Mouse (Mus musculus) embryonic facial prominence, embryonic 12.5 days (tissue): ENCODE measurements around the gene B4galt7. TPM values are rescaled to one million over a fixed set of nuclear protein-coding genes. Genes with fewer than 3 reads are reported as not detected.
"Not testable (repeated sequence)": the region's sequence is repeated elsewhere in the genome, so short reads cannot be mapped to it uniquely, and the experiment has no call there.

Experiments
- ATAC-seq: fragments of 200-750 bp; cut with Nextera tagmentation; 2 replicates; pipeline ENCODE4 v1.8.0; 2017; ENCODE audit not compliant: insufficient number of reproducible peaks, insufficient read depth, low FRiP score, low TSS enrichment
- H3K27ac ChIP-seq: fragments of 300-500 bp; sonication (generic); 2 replicates; pipeline ENCODE4 v1.5.1; 2016; ENCODE audit warnings: mild to moderate bottlenecking
- H3K27me3 ChIP-seq: fragments of 300-500 bp; sonication (generic); 2 replicates; pipeline ENCODE4 v1.6.1; 2016; ENCODE audit warnings: mild to moderate bottlenecking, moderate library complexity
- H3K36me3 ChIP-seq: fragments of 300-500 bp; sonication (generic); 2 replicates; pipeline ENCODE4 v1.6.1; 2016; ENCODE audit warnings: mild to moderate bottlenecking
- H3K4me1 ChIP-seq: fragments of 300-500 bp; sonication (generic); 2 replicates; pipeline ENCODE4 v1.6.1; 2016
- H3K4me2 ChIP-seq: fragments of 300-500 bp; sonication (generic); replicated peaks from 2 replicates; pipeline ENCODE4 v1.6.1; 2016; ENCODE audit warnings: mild to moderate bottlenecking, moderate library complexity
- H3K4me3 ChIP-seq: fragments of 300-500 bp; sonication (generic); 2 replicates; pipeline ENCODE4 v1.5.1; 2016; ENCODE audit warnings: mild to moderate bottlenecking
- H3K9ac ChIP-seq: fragments of 300-500 bp; sonication (generic); 2 replicates; pipeline ENCODE4 v1.6.1; 2016; ENCODE audit warnings: mild to moderate bottlenecking, moderate library complexity
- H3K9me3 ChIP-seq: fragments of 300-500 bp; sonication (generic); 2 replicates; pipeline ENCODE4 v1.6.1; 2016; ENCODE audit warnings: mild to moderate bottlenecking, moderate library complexity
- WGBS: fragments of 180-500 bp; shearing (Covaris S2); methylation state at CpG from one replicate; pipeline ENCODE4 v1.1.7; 2016; 5-methylcytosine and 5-hydroxymethylcytosine counted together
- polyA plus RNA-seq: library from polyadenylated mRNA; unstranded; fragments of >200 nt; fragmentation: Nextera tagmentation; extraction: Ambion mirVana; gene quantifications from 2 replicates; pipeline ENCODE4 v1.2.1, GENCODE M21; 2016

The B4galt7 gene
- polyA plus RNA-seq, 1 experiment from 2014 or later: 35.3 TPM

DNA sequence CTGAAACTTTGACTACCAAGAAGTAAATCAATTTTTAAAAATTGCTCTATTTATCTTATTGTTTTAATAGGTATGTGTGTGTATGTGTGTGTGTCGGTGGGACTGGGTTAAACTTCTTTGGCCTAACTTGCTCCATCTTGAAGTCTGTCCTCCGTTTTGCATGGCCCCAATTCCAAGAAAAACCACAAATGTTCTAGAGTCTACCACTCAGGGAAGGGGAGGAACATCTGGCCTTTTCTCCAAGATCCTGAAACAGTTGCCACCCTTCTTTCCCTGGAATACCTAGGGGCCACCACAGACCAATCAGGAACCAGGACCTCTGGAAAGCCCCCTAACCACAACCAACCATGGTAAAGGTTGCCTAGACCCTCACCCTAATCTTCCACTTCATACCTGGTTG lies 27.7 kb upstream of the B4galt7 start:
- H3K4me3 ChIP-seq: no peak overlapping the region
- no peaks in the 10 kb centered on the region for H3K27me3 ChIP-seq
- no peak for ATAC-seq
- peaks cover 16% of the 10 kb centered on the region for H3K4me1 ChIP-seq
- 0 out of 2 replicates have a peak, but pooled peaks cover 7% of the 10 kb centered on the region for H3K36me3 ChIP-seq
- 74% methylated on average over 2 of the region's 2 CpGs for WGBS
- H3K27ac ChIP-seq: no peak overlapping the region
- H3K9me3 ChIP-seq: no peaks in the 10 kb centered on the region
- H3K4me2 ChIP-seq: peak overlapping the region; percentile 7; the same call in 1 of the 2 replicates
- H3K9ac ChIP-seq: no peak overlapping the region

DNA sequence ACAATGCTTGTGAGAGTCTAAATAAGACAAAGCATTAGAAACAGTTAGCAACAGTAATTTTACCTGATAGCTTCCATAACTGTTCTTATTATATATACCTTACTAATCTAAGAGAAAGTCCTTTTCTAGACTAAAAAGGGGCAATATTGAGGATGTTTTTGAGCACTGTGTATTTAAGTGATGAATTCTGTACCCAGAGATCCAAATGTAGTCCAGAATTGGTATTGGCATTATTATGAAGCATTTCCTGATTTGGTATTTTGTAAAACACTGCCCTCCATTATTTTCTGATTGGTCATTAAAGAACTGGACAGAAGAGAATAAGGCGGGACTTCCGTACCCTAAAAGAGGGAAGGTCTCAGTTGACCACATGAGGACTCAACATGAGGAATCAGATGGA lies 26.3 kb upstream of the B4galt7 start, which contains the start of gene Tmed9:
TSS of gene Tmed9 (plus strand) at position 301 of the 400 bp plus-strand sequence.
- no peak for ATAC-seq

DNA sequence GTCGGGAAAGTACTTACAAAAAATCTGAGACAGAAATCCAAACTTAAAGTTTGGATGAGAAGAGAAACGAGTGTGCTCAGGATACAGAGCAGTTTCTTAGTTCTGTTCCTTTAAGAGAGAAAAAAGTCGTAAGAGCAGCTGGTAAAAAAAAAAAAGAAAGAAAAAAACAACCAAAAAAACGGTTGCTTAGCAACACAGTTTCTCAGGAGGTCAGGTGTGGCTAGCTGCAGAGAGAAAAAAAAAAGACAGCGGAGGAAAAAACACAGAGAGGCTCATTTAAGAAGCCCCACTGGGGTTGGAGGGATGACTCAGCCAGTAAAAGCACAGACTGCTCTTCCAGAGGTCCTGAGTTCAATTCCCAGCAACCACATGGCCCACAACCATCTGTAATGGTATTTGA lies 25.4 kb upstream of the B4galt7 start:
- Histone ChIP-seq H3K27me3 (no peaks in the 10 kb centered on the region), H3K4me2 (no peak overlapping the region), H3K27ac (no peak overlapping the region), H3K9ac (no peak overlapping the region), H3K36me3 (no peaks in the 10 kb centered on the region), H3K4me3 (no peak overlapping the region), H3K4me1 (peaks cover 12% of the 10 kb centered on the region), H3K9me3 (no peaks in the 10 kb centered on the region)
- no peak for ATAC-seq
- 72% methylated on average over 5 of the region's 5 CpGs for WGBS

More for the DNA sequence above, 26.3 kb upstream of the B4galt7 start, which contains the start of gene Tmed9:
- no peaks in the 10 kb centered on the region for H3K9me3 ChIP-seq
- no peaks in the 10 kb centered on the region for H3K36me3 ChIP-seq
- H3K4me2 ChIP-seq: no peak within 1 kb of the TSS
- H3K27me3 ChIP-seq: no peaks in the 10 kb centered on the region
- H3K27ac ChIP-seq: no peak within 1 kb of the TSS
- no peak within 1 kb of the TSS for H3K4me3 ChIP-seq
- H3K4me1 ChIP-seq: peaks cover 16% of the 10 kb centered on the region
- 96% methylated on average over 2 of the region's 2 CpGs for WGBS
- no peak within 1 kb of the TSS for H3K9ac ChIP-seq

DNA sequence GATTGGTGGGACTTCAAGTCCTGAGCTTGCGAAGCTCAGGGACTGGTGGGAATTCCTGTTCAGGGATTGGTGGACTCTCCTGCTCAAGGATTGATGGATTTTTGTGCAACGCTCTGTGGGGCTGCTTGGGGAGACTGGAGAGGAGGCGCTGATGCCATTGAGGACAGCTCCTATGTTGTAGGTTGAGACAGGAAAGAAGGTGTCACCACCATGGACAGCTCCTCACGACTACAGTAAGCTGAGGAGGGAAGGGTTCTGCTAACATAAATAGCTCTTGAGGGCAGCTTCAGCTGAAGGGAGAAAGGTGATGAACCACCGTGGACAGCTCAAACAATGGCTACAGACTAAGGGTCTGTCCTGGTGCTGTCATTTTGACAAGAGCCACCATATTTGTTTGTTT lies 23.8 kb upstream of the B4galt7 start:
- no peak overlapping the region for H3K27ac ChIP-seq
- 52% methylated on average over 5 of the region's 5 CpGs for WGBS
- H3K27me3 ChIP-seq: no peaks in the 10 kb centered on the region
- peaks cover 5% of the 10 kb centered on the region; the same call in 1 of the 2 replicates for H3K4me1 ChIP-seq
- no peak for ATAC-seq
- no peak overlapping the region for H3K4me3 ChIP-seq
- no peak overlapping the region for H3K9ac ChIP-seq
- no peaks in the 10 kb centered on the region for H3K36me3 ChIP-seq
- no peaks in the 10 kb centered on the region for H3K9me3 ChIP-seq
- H3K4me2 ChIP-seq: no peak overlapping the region

DNA sequence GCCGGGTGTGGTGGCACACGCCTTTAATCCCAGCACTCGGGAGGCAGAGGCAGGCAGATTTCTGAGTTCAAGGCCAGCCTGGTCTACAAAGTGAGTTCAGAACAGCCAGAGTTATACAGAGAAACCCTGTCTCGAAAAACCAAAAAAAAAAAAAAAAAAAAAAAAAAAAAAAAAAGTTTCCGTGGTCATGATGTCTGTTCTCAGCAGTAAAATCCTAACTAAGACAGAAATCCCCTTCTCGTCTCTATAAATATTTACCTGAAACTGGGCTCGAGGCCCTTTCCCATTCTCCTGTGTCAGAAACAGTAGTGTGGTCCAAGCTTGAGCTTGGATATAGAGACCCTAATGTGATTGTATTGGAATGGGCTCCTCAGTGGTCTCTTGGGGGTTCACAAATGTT lies 22.8 kb upstream of the B4galt7 start:
- not testable (repeated sequence) for H3K4me1 ChIP-seq, H3K4me3 ChIP-seq, H3K9ac ChIP-seq, H3K9me3 ChIP-seq, ATAC-seq, H3K36me3 ChIP-seq, H3K27ac ChIP-seq, H3K4me2 ChIP-seq, H3K27me3 ChIP-seq
- 83% methylated on average over 7 of the region's 7 CpGs for WGBS

DNA sequence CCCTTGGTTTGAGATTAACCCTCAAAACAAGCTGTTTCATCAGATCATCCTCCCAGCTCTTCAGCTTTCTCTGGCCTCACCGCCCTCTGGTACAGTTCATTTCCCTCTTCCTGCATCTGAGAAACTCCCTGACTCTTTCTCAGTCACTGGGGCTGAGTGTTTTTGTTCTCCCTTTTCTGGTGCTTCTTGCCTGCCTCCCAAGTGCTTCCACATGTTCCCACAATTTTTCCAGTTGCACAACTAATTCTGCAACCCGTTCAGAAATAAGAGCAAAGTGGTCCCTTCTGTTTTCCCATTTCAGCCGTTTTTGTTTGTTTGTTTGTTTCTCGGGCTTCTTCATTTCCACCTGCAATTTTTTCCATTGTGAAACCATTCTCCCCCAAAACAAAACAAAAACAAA lies 21.6 kb upstream of the B4galt7 start:
- WGBS: 75% methylated on average over 4 of the region's 4 CpGs
- Histone ChIP-seq H3K4me1 (no peaks in the 10 kb centered on the region), H3K27me3 (no peaks in the 10 kb centered on the region), H3K4me3 (no peak overlapping the region), H3K36me3 (no peaks in the 10 kb centered on the region), H3K9ac (no peak overlapping the region), H3K9me3 (no peaks in the 10 kb centered on the region), H3K27ac (no peak overlapping the region), H3K4me2 (no peak overlapping the region)
- no peak for ATAC-seq

DNA sequence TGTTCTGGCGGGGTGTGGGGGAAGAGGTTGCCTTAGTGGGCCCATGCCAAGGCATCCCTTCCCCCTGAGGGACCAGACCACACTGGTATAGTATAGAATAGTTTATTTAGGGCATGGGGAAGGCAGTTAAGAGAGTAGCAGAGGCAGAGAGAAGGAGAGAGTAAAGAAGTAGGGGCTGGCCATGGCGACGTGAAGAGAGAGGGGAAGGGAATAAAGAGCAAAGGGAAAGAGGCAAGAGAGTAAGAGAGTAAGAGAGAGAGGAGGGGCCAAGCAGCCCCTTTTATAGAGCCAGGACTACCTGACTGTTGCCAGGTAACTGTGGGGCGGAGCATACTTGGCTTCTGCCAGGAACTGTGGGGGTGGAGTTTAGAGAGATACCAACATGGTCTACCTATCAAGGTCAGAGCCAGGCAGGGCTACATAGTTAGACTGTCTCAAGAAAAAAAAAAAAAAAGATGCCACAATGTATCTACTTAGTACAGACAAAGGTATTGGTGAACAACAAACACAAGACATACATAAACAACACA lies 7.7 kb upstream of the B4galt7 start:
- H3K4me2 ChIP-seq: no peak overlapping the region; the same call in 1 of the 2 replicates
- ATAC-seq: 0 out of 2 replicates have a peak, but pooled peaks have one; percentile 42

DNA sequence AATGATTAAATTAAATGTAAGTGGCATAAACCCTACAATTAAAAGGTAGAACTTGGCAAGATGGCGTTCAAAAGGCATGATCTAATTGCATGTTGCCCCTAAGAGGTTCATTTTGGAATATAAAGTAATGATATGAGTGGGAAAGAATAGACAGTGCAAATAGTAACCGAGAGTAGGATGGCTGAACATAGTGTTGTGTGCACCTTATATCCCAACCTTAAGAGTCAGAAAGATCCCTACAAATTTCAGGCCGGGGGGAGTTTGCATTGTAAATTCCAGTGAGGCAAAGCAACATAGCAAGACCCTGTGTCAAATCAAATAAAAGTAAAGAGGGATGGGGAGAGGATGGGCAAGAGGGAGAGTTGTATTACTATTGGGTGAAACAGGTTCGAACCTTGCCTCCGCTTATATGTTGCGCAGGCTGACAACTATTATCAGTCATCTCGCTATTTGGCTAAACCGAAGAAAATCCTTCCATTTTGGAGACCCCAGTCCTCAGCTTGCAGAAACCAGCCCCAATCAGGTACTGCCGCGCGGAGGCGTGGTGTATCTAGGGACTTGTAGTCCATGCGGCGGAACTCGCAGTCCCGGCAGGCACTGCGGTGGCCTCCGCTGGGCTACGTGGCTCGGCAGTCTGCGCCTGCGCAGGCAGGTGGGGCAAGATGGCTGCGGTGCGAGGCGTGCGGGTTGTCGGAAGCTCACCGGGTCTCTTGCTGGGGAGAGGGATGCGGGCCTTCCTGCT lies 7.0 kb upstream of the B4galt7 start:
- no peaks in the 10 kb centered on the region; the same call in 1 of the 2 replicates for H3K27me3 ChIP-seq
- 4% methylated on average over 29 of the region's 29 CpGs for WGBS
- peaks cover 11% of the 10 kb centered on the region for H3K4me1 ChIP-seq
- ATAC-seq: peak; percentile 95
- peak overlapping the region; percentile 62 for H3K4me2 ChIP-seq
- H3K36me3 ChIP-seq: peaks cover 33% of the 10 kb centered on the region
- peak overlapping the region; percentile 78 for H3K9ac ChIP-seq
- H3K9me3 ChIP-seq: no peaks in the 10 kb centered on the region
- H3K27ac ChIP-seq: peak overlapping the region; percentile 75
- peak overlapping the region; percentile 83 for H3K4me3 ChIP-seq

More for the DNA sequence above, 7.7 kb upstream of the B4galt7 start:
- H3K9ac ChIP-seq: no peak overlapping the region
- H3K4me3 ChIP-seq: no peak overlapping the region
- H3K9me3 ChIP-seq: no peaks in the 10 kb centered on the region
- H3K36me3 ChIP-seq: peaks cover 28% of the 10 kb centered on the region
- H3K27ac ChIP-seq: no peak overlapping the region
- H3K27me3 ChIP-seq: no peaks in the 10 kb centered on the region; the same call in 1 of the 2 replicates
- H3K4me1 ChIP-seq: peaks cover 11% of the 10 kb centered on the region
- 76% methylated on average over 4 of the region's 4 CpGs for WGBS

DNA sequence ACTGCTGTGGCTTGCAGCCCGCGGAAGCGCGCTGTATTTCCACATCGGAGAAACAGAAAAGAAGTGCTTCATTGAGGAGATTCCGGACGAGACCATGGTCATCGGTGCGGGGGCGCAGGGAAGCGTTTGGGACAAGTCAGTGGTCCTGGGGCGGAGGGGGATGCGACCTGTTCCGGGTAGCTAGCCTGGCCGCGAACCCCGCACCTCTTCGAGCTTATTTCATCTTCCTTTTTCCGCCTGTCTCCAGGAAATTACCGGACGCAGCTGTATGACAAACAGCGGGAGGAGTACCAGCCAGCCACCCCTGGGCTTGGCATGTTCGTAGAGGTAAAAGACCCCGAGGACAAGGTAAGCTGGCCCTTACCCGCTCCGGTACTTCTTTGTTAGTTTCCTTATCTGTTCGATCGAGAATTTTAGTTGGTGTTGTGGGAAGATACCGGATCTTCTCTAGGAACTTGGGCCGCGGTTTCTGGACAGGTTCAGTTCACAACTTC lies 6.4 kb upstream of the B4galt7 start:
- Histone ChIP-seq H3K36me3 (peaks cover 40% of the 10 kb centered on the region), H3K27me3 (no peaks in the 10 kb centered on the region; the same call in 1 of the 2 replicates), H3K27ac (peak overlapping the region; percentile 75; the same call in 1 of the 2 replicates), H3K9ac (peak overlapping the region; percentile 78), H3K9me3 (no peaks in the 10 kb centered on the region), H3K4me1 (peaks cover 11% of the 10 kb centered on the region), H3K4me2 (peak overlapping the region; percentile 62), H3K4me3 (peak overlapping the region; percentile 83)
- whole genome bisulfite sequencing: 1% methylated on average over 31 of the region's 31 CpGs
- ATAC-seq: peak; percentile 29

DNA sequence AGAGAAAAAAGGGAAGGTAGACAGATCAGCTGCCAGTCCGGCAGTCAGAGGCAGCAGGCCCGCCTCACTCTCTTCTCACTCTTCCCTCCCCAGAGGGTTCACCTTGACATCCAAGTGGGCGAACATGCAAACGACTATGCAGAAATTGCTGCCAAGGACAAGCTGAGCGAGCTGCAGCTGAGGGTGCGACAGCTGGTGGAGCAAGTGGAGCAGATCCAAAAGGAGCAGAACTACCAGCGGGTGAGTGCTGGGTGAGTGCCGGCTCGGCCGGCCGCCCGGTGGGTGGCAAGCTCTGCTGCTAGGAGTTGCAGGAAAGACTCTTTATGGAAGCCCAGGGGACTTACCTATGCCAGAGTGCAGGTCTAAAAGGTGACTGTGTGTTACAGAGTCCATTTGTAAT lies 4.3 kb upstream of the B4galt7 start:
- 0 out of 2 replicates have a peak overlapping the region, but pooled peaks have one; percentile 11 for H3K9ac ChIP-seq
- no peaks in the 10 kb centered on the region for H3K9me3 ChIP-seq
- H3K27ac ChIP-seq: no peak overlapping the region
- peaks cover 41% of the 10 kb centered on the region for H3K36me3 ChIP-seq
- H3K27me3 ChIP-seq: no peaks in the 10 kb centered on the region; the same call in 1 of the 2 replicates
- 90% methylated on average over 12 of the region's 12 CpGs for WGBS
- no peak overlapping the region for H3K4me3 ChIP-seq
- H3K4me2 ChIP-seq: no peak overlapping the region
- no peak for ATAC-seq
- peaks cover 11% of the 10 kb centered on the region for H3K4me1 ChIP-seq

DNA sequence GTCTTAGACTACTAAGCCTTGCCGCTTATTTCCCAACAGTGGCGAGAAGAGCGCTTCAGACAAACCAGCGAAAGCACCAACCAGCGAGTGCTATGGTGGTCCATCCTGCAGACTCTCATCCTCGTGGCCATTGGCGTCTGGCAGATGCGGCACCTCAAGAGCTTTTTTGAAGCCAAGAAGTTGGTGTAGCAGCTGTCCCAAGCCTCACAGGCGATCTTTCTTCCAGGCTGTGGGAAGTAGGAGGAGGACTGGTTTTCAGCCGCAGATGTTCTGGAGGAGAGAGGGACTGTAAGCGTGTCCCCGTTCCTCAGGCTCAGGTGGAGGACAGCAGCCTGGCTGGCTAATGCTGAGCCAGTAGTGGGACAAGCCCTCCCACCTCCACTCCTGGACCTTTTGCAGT lies 2.9 kb upstream of the B4galt7 start:
- H3K9me3 ChIP-seq: no peaks in the 10 kb centered on the region
- no peak overlapping the region for H3K4me2 ChIP-seq
- WGBS: 97% methylated on average over 12 of the region's 12 CpGs
- H3K4me3 ChIP-seq: no peak overlapping the region
- H3K9ac ChIP-seq: no peak overlapping the region
- no peak for ATAC-seq
- H3K27me3 ChIP-seq: no peaks in the 10 kb centered on the region
- peaks cover 41% of the 10 kb centered on the region for H3K36me3 ChIP-seq
- H3K4me1 ChIP-seq: peaks cover 19% of the 10 kb centered on the region
- H3K27ac ChIP-seq: no peak overlapping the region

DNA sequence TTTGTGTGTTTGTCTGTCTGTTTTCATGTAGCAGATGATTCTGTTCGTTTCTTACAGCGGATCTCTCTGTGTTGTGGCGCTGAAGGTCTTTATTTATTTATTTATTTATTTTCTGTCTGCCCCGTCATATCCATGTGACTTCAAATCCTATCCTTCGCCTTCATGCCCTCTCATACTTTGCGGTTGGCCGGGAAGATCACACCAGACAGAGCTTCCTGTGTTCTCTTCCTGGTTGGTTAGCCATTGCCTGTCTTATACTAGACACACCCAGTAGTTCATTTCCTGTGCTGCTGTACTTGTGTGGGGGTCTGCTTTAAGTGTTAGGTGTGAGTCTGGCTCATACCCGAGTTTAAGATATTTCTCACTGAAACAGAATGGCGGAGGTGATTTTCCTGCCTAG lies 961 bp downstream of the B4galt7 start:
- H3K27ac ChIP-seq: no peak overlapping the region; the same call in 1 of the 2 replicates
- H3K4me1 ChIP-seq: peaks cover 8% of the 10 kb centered on the region
- peak overlapping the region; percentile 81 for H3K4me2 ChIP-seq
- no peaks in the 10 kb centered on the region for H3K9me3 ChIP-seq
- WGBS: 22% methylated on average over 9 of the region's 9 CpGs
- ATAC-seq: no peak
- no peaks in the 10 kb centered on the region for H3K27me3 ChIP-seq
- peak overlapping the region; percentile 92 for H3K4me3 ChIP-seq
- H3K9ac ChIP-seq: peak overlapping the region; percentile 90
- peaks cover 45% of the 10 kb centered on the region for H3K36me3 ChIP-seq
